Mouse (Mus musculus) left cerebral cortex, adult 18-20 months (tissue): ENCODE measurements around the gene Pnpt1. TPM values are rescaled to one million over a fixed set of nuclear protein-coding genes. Genes with fewer than 3 reads are reported as not detected.

Source experiments
- total RNA-seq, 2 experiments: library from RNA; stranded (reverse); gene quantifications; 2 replicates each; pipeline ENCODE4 v1.2.3; 2021

The Pnpt1 gene
- total RNA-seq, 2 experiments from 2014 or later, result 22.5 to 24.2 TPM

Other genes starting within 250 kb of the Pnpt1 start
- 10 to 100 TPM; 53.6 to 54.1 TPM for gene Ppp4r3b, start 42.1 kb downstream of the Pnpt1 start, total RNA-seq
- 100 to 1,000 TPM; 123 to 125 TPM for gene Cfap36, start 116.7 kb downstream of the Pnpt1 start, total RNA-seq
- 10 to 100 TPM; 54.1 to 55.5 TPM for gene Ccdc88a, start 242.9 kb downstream of the Pnpt1 start, total RNA-seq